Mouse (Mus musculus): ENCODE measurements around the gene Ccin. TPM values are rescaled to one million over a fixed set of nuclear protein-coding genes. Genes with fewer than 3 reads are reported as not detected.
A peak's percentile ranks its signal among the peaks of the same experiment; 100 is the strongest.

Gene Ccin
- not detected in 2 replicates for polyA plus RNA-seq (2015; fragmentation: Nextera tagmentation; extraction: Ambion mirVana)

GRCm38 (mm10) chr4:43983181-43983580 is at the start of gene Ccin:
Gene Ccin, plus strand, starts transcription at chr4:43983483.
- H3K27ac ChIP-seq (replicated peaks): 0 out of 2 replicates have a peak within 1 kb of the TSS, but pooled peaks have one; percentile 6
- H3K4me3 ChIP-seq (replicated peaks): peak within 1 kb of the TSS; percentile 45
- H3K4me1 ChIP-seq (replicated peaks): peaks cover 26% of the 10 kb centered on the region
- no peaks in the 10 kb centered on the region; the same call in 1 of the 2 replicates for H3K27me3 ChIP-seq
- 73% methylated on average over 11 of the region's 11 CpGs for WGBS (ENCODE audit: insufficient replicate concordance)
- no peak for ATAC-seq (ENCODE audit: insufficient read depth)
- H3K4me2 ChIP-seq: peak within 1 kb of the TSS; percentile 78
- no peaks in the 10 kb centered on the region; the same call in 1 of the 2 replicates for H3K36me3 ChIP-seq (replicated peaks)
- H3K9ac ChIP-seq: peak within 1 kb of the TSS; percentile 54
- H3K9me3 ChIP-seq (replicated peaks): no peaks in the 10 kb centered on the region

DNA sequence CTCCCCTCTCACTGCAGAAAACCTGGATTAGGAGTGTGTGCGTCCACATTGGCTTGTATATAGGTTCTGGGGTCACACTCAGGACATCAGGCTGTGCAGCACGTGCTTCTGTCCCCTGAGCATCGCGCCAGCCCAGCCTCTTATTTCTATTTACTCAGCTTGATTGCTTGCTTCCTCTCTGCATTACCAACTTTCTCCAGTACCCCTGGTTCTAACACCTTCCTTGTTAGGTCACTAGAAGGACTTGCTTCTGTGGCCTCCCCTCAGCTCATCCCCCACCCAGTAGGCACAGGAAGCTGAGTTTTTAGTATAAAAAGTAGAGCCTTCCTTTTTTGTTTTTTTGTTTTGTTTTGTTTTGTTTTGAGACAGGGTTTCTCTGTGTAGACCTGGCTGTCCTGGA is 47.1 kb upstream of the Ccin start:
- no peak overlapping the region for H3K9ac ChIP-seq
- 81% methylated on average over 4 of the region's 4 CpGs for WGBS (ENCODE audit: insufficient replicate concordance)
- H3K9me3 ChIP-seq (replicated peaks): no peaks in the 10 kb centered on the region
- H3K4me2 ChIP-seq: no peak overlapping the region
- H3K4me1 ChIP-seq (replicated peaks): peaks cover 10% of the 10 kb centered on the region
- ATAC-seq (ENCODE audit: insufficient read depth): no peak
- H3K27me3 ChIP-seq: no peaks in the 10 kb centered on the region
- H3K4me3 ChIP-seq (replicated peaks): no peak overlapping the region
- H3K27ac ChIP-seq (replicated peaks): no peak overlapping the region
- H3K36me3 ChIP-seq (replicated peaks): no peaks in the 10 kb centered on the region

DNA sequence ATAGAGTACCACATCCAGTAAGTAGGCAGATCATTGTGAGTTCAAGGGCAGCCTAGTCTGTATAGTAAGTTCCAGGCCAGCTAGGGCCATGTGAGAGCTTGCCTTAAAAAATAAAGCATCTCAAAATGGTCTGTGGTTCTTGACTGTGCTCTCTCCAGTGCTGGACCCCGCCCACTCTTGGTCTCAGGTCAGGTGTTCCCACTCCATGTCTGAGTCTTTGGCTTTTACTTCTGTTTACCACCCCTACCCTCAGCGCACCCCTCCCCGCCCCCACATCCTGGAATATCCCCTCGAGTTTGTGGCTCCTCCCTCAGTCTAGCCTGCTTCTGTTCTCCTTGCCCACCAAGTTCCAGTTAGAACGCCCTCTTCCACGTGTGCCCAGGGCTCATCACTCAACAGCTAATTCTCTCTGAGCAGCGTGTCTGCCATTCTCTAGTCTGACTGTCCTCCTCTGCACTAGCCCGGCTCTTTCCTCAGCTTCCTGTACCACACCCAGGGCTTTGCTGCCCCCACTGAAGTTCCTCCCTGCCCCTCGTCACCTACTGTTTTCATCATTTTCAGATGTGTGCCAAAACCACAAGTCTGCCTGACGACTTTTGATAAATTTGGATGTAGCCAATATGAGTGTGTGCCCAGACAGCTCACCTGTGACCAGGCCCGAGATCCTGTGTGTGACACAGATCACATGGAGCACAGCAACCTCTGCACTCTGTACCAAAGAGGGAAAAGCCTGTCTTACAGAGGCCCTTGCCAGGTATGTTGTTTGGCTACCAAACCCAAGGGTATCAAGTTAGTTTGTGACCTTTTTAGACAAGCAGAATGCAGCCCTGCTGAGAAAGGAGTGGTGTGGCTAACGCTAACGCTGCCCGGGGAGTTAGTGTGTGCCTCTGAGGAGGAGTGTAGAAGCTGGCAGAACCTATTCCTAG is 46.3 kb upstream of the Ccin start:
- H3K4me3 ChIP-seq (replicated peaks): no peak overlapping the region; the same call in 1 of the 2 replicates
- peak; percentile 40; the same call in 1 of the 2 replicates for ATAC-seq (ENCODE audit: insufficient read depth)
- no peaks in the 10 kb centered on the region for H3K9me3 ChIP-seq (replicated peaks)
- no peak overlapping the region for H3K4me2 ChIP-seq
- no peaks in the 10 kb centered on the region for H3K36me3 ChIP-seq (replicated peaks)
- peak overlapping the region; percentile 55 for H3K27ac ChIP-seq (replicated peaks)
- no peaks in the 10 kb centered on the region for H3K27me3 ChIP-seq
- H3K9ac ChIP-seq: no peak overlapping the region
- WGBS (ENCODE audit: insufficient replicate concordance): 27% methylated on average over 14 of the region's 14 CpGs
- peaks cover 10% of the 10 kb centered on the region for H3K4me1 ChIP-seq (replicated peaks)

DNA sequence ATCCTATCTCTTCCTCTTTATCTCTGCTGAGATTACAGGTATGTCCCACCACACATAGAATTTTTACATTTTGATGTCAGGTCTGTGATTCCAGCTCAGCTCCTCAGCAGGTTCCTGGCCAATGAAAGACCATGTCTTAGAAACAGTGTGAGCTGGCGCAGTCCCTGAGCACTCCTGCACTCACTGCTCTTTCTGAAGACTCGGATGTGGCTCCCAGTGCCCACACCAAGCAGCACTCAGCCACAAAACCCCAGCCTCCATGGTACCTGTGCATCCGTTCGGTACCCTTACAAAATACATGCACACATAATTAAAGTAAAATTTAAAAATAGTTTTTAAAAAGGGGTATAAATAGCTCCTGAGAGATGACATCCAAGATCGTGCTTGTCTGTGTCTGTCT is 42.0 kb upstream of the Ccin start:
- Histone ChIP-seq H3K9ac (no peak overlapping the region), H3K4me2 (no peak overlapping the region), H3K4me1 (replicated peaks) (peaks cover 10% of the 10 kb centered on the region), H3K9me3 (replicated peaks) (no peaks in the 10 kb centered on the region), H3K36me3 (replicated peaks) (no peaks in the 10 kb centered on the region), H3K4me3 (replicated peaks) (no peak overlapping the region), H3K27ac (replicated peaks) (no peak overlapping the region), H3K27me3 (no peaks in the 10 kb centered on the region)
- WGBS (ENCODE audit: insufficient replicate concordance): 67% methylated on average over 5 of the region's 5 CpGs
- no peak for ATAC-seq (ENCODE audit: insufficient read depth)

DNA sequence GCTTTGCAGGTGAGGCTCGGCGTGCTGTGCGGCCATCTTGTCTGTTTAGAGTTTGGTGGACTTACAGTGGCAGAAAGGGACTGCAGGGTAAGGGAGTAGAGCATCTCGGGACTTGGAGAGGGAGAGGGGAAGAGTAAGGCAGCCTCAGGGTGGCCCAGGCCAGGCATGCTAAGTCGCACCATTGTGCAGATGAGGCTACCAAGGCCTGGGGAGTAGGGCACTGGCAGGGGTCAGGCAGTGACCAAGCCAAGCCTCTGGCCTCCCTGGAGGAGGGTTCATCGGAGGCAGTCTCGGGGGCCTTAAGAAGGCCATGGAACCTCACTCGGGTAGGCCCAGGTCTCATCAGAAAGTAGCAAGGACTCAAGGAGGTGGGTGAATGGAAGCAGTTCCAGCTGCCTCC is 40.9 kb upstream of the Ccin start:
- ATAC-seq (ENCODE audit: insufficient read depth): no peak
- no peak overlapping the region for H3K4me2 ChIP-seq
- WGBS (ENCODE audit: insufficient replicate concordance): 75% methylated on average over 8 of the region's 8 CpGs
- no peak overlapping the region for H3K27ac ChIP-seq (replicated peaks)
- peaks cover 1% of the 10 kb centered on the region; the same call in 1 of the 2 replicates for H3K4me1 ChIP-seq (replicated peaks)
- H3K27me3 ChIP-seq: no peaks in the 10 kb centered on the region
- no peak overlapping the region for H3K9ac ChIP-seq
- H3K36me3 ChIP-seq (replicated peaks): no peaks in the 10 kb centered on the region
- H3K4me3 ChIP-seq (replicated peaks): no peak overlapping the region
- H3K9me3 ChIP-seq (replicated peaks): no peaks in the 10 kb centered on the region

GRCm38 (mm10) chr4:43947571-43947970 is 35.7 kb upstream of the Ccin start:
- Histone ChIP-seq H3K9me3 (replicated peaks) (no peaks in the 10 kb centered on the region), H3K27ac (replicated peaks) (no peak overlapping the region), H3K4me2 (no peak overlapping the region), H3K4me3 (replicated peaks) (no peak overlapping the region), H3K27me3 (no peaks in the 10 kb centered on the region), H3K36me3 (replicated peaks) (no peaks in the 10 kb centered on the region), H3K4me1 (replicated peaks) (no peaks in the 10 kb centered on the region), H3K9ac (no peak overlapping the region)
- no peak for ATAC-seq (ENCODE audit: insufficient read depth)
- 80% methylated on average over 2 of the region's 2 CpGs for WGBS (ENCODE audit: insufficient replicate concordance)

DNA sequence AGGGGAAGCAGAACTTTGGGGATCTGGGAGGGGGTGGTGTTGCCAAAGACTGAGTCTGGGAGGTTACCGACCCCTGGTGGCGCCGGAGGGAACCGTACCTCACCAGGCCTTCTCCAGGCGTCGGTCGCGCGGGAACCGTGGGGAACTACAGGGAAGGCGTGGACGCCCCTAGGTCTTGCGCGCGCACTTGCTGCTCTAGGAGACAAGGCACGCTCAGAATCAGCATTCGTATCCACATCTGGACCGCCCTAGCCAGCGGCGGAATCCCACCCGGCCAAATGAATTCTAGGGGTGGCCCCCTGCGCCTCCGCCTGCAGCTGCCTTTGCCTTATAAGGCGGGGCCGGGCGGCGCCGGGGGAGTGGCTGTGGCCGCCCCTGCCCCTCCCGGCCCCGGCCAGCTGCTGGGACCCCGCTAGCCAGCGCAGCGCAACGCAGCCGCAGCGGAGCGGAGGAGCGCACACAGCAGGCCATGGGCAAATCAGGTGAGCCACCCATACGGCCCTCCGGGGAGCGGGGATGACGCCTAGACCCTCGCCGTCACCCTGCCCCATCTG is 25.9 kb upstream of the Ccin start, which contains the start of gene Glipr2:
TSS of gene Glipr2 (plus strand) at position 110 of the 554 bp plus-strand sequence.
- H3K4me2 ChIP-seq: peak within 1 kb of the TSS; percentile 97
- no peaks in the 10 kb centered on the region for H3K9me3 ChIP-seq (replicated peaks)
- 0 out of 2 replicates have a peak, but pooled peaks cover 7% of the 10 kb centered on the region for H3K27me3 ChIP-seq
- H3K4me1 ChIP-seq (replicated peaks): peaks cover 57% of the 10 kb centered on the region
- H3K36me3 ChIP-seq (replicated peaks): no peaks in the 10 kb centered on the region
- peak within 1 kb of the TSS; percentile 79 for H3K27ac ChIP-seq (replicated peaks)
- peak within 1 kb of the TSS; percentile 77 for H3K4me3 ChIP-seq (replicated peaks)
- ATAC-seq (ENCODE audit: insufficient read depth): peak; percentile 75
- peak within 1 kb of the TSS; percentile 68 for H3K9ac ChIP-seq
- WGBS (ENCODE audit: insufficient replicate concordance): under 1% methylated on average over 45 of the region's 45 CpGs

DNA sequence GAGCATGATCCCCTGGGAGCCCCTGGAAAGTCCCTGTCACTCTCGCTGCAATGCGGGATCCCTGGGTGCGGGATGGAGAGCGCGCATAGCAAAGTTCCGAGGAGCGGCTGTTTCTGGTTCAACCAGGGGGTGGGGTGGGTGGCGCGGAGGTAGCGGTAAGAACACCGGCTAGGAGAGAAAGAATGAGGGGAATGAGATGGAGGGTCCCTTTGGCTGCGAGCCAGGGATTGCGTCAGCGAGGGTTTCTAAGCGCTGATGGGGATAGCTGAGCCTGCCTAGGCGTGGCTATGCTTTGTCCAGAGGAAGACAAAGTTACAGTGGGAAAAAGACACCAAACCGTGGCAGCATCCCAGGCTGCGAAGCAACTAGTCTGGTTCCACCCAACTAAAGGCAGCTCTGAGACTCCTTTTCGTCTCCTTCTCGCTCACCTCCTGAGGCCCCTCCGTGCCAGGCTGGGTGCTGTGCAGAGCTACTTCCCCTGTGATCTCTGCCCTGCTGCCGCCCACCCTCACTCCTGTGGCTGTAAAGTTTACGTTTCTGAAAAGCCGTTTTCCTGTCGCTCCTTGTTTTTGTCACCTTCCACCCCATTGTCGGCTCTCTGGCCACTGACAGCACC is 25.3 kb upstream of the Ccin start:
- Histone ChIP-seq H3K9ac (peak overlapping the region; percentile 68), H3K9me3 (replicated peaks) (no peaks in the 10 kb centered on the region), H3K36me3 (replicated peaks) (no peaks in the 10 kb centered on the region), H3K27me3 (0 out of 2 replicates have a peak, but pooled peaks cover 7% of the 10 kb centered on the region), H3K4me3 (replicated peaks) (peak overlapping the region; percentile 77), H3K27ac (replicated peaks) (peak overlapping the region; percentile 79), H3K4me1 (replicated peaks) (peaks cover 63% of the 10 kb centered on the region), H3K4me2 (peak overlapping the region; percentile 97)
- under 1% methylated on average over 26 of the region's 26 CpGs for WGBS (ENCODE audit: insufficient replicate concordance)
- ATAC-seq (ENCODE audit: insufficient read depth): peak; percentile 26

DNA sequence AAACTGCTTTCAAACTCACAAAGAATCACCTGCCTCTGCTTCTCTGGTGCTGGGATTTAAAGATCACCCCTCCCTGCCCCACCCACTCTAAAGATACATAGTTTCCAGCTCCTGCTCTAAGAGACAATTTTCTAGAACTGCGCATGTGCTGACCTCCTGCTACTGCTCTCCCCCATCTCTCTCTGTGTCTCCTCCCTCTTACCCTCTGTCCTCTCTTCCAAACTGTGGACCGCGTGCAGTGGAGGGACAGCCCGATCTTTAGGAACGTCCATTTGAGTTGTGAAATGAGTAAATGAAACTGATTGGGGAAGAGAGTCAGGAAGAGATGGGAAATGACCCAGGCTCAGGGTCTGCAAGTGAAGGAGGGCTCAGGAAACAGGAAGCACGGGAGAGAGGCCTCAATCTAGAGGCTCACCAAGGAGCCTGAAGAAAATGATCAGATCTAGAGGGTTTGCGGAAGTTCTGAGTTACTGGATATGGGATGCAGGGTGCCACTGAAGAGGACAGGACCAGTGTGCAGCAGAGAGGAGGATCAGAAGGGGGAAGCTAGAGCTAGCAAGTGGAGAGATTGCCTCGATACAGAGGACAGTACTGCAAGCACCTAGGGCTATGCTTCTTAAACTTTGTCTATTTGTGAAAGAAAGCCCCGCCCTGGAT is 23.6 kb upstream of the Ccin start:
- Histone ChIP-seq H3K9ac (peak overlapping the region; percentile 44), H3K4me3 (replicated peaks) (peak overlapping the region; percentile 77), H3K9me3 (replicated peaks) (no peaks in the 10 kb centered on the region), H3K4me2 (peak overlapping the region; percentile 97), H3K27ac (replicated peaks) (peak overlapping the region; percentile 89), H3K27me3 (0 out of 2 replicates have a peak, but pooled peaks cover 7% of the 10 kb centered on the region), H3K36me3 (replicated peaks) (no peaks in the 10 kb centered on the region), H3K4me1 (replicated peaks) (peaks cover 80% of the 10 kb centered on the region)
- WGBS (ENCODE audit: insufficient replicate concordance): 15% methylated on average over 9 of the region's 9 CpGs
- ATAC-seq (ENCODE audit: insufficient read depth): peak; percentile 27; the same call in 1 of the 2 replicates

GRCm38 (mm10) chr4:43960207-43960606 is 23.1 kb upstream of the Ccin start:
- ATAC-seq (ENCODE audit: insufficient read depth): peak; percentile 36

More at GRCm38 (mm10) chr4:43960207-43960606, 23.1 kb upstream of the Ccin start:
- peaks cover 85% of the 10 kb centered on the region for H3K4me1 ChIP-seq (replicated peaks)
- peak overlapping the region; percentile 77 for H3K4me3 ChIP-seq (replicated peaks)
- WGBS (ENCODE audit: insufficient replicate concordance): 22% methylated on average over 6 of the region's 6 CpGs
- H3K27ac ChIP-seq (replicated peaks): peak overlapping the region; percentile 89
- 0 out of 2 replicates have a peak, but pooled peaks cover 7% of the 10 kb centered on the region for H3K27me3 ChIP-seq
- H3K36me3 ChIP-seq (replicated peaks): no peaks in the 10 kb centered on the region
- peak overlapping the region; percentile 44 for H3K9ac ChIP-seq
- peak overlapping the region; percentile 97 for H3K4me2 ChIP-seq
- no peaks in the 10 kb centered on the region for H3K9me3 ChIP-seq (replicated peaks)

All from liver, embryonic 15.5 days (tissue).